In the genomic region with DNA sequence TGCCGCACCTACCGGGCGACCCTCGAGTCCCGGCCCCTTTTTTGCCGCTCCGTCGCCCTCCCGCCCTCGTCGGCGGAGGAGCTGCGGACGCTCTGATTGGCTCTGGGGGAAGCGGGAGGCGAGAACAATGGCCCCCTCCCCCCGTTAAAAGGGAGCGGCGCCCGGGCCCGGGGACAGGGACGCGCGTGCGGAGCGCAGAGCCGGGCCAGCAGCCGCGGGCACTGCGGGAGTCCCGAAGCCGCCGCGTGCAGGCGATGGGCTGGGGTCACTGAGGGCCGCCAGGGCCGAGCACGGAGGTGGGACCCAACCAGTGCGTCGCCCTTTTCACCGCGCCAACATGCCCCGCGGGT, we compare ENCODE assay signal across 8 mouse cellular contexts. TPM values are rescaled to one million over a fixed set of nuclear protein-coding genes. Genes with fewer than 3 reads are reported as not detected.
A peak's percentile ranks its signal among the peaks of the same experiment; 100 is the strongest.
DNase-seq lines count a peak whose midpoint lies in the region; ATAC-seq lines count a peak whose summit lies in the region.

No protein-coding gene starts in this region.

- H3K4me1 ChIP-seq in neural tube, embryonic 14.5 days (ENCODE audit: control insufficient read depth, insufficient read depth, low read length), result peaks cover 18% of the 10 kb centered on the region; the same call in 1 of the 2 replicates

- peak overlapping the region; percentile 91 for H3K4me2 ChIP-seq in neural tube, embryonic 14.5 days (ENCODE audit: low read depth, low read length)

- peak overlapping the region; percentile 71 for H3K4me3 ChIP-seq in neural tube, embryonic 14.5 days (ENCODE audit: low read depth, low read length)

- intact Hi-C loops in left cerebral cortex, postnatal 25 days (cut with DNase I), result loop anchor here (5.0 kb wide), 2 partner anchors 140 to 265 kb away; no protein-coding TSS in a partner anchor

- H3K9ac ChIP-seq in neural tube, embryonic 14.5 days (replicated peaks; ENCODE audit: low read depth, low read length), result peak overlapping the region; percentile 87

- peak; percentile 98 to 99 for DNase-seq in cerebellum, postnatal 10 days
- DNase-seq in cerebellum, adult 8-10 months, result no peak
- peak; percentile 12 to 17 for DNase-seq in spleen, postnatal 10 days (ENCODE audit: low spot score in 2 of 2)
- no peak for DNase-seq in spleen, adult 18-20 months
- DNase-seq in left cerebral cortex, postnatal 25 days (ENCODE audit: low spot score in 2 of 2), result peak; percentile 40 to 48
- DNase-seq in urinary bladder, postnatal 36 days (ENCODE audit: low spot score in 2 of 2), result no peak

- H3K27me3 ChIP-seq in neural tube, embryonic 14.5 days (ENCODE audit: control insufficient read depth, insufficient read depth, low read length), result peaks cover 21% of the 10 kb centered on the region

- H3K27ac ChIP-seq in neural tube, embryonic 14.5 days (ENCODE audit: low read depth, low read length), result peak overlapping the region; percentile 90

- H3K36me3 ChIP-seq in neural tube, embryonic 14.5 days (ENCODE audit: control insufficient read depth, insufficient read depth, low read length), result no peaks in the 10 kb centered on the region

- WGBS in neural tube, embryonic 14.5 days, result 1% methylated on average over 23 of the region's 44 CpGs

- ATAC-seq in frontal cortex, adult (ENCODE audit: low TSS enrichment), result peak; percentile 32
- ATAC-seq in neural tube, embryonic 14.5 days (ENCODE audit: low read depth), result peak; percentile 82

- no peaks in the 10 kb centered on the region for H3K9me3 ChIP-seq in neural tube, embryonic 14.5 days (ENCODE audit: control insufficient read depth, low read length)

RNA-seq across cellular contexts. Expression of gene Insm1, which starts 0.2 kb away (rescaled TPM):
- 1 to 10 TPM; 4.0 to 4.2 TPM for total RNA-seq in left cerebral cortex, postnatal 25 days (2021)
- 1.4 and 1.8 TPM in 2 replicates for polyA plus RNA-seq in neural tube, embryonic 14.5 days (2014; fragmentation: Nextera tagmentation; extraction: Ambion mirVana)

Comparison
In these comparisons a context has a peak if more than half of its experiments do, and no peak if none do; other contexts are left out.
1. DNase-seq: peak in cerebellum, postnatal 10 days (2 of 2), spleen, postnatal 10 days (2 of 2) and left cerebral cortex, postnatal 25 days (2 of 2); none in cerebellum, adult 8-10 months (single experiment), spleen, adult 18-20 months (0 of 2) and urinary bladder, postnatal 36 days (0 of 2).